Mouse (Mus musculus) neural tube, embryonic 14.5 days (tissue): ENCODE results near the gene St8sia1. TPM values are rescaled to one million over a fixed set of nuclear protein-coding genes. Genes with fewer than 3 reads are reported as not detected.

ENCODE experiments used
- ATAC-seq: fragments of 200-750 bp; cut with Nextera tagmentation; 2 replicates; pipeline ENCODE4 v1.8.0; 2017; ENCODE audit warnings: low read depth, mild to moderate bottlenecking, moderate TSS enrichment, moderate library complexity
- H3K27ac ChIP-seq: fragments of 300-500 bp; sonication (generic); 2 replicates; pipeline ENCODE4 v1.5.1; 2014; ENCODE audit warnings: low read depth, mild to moderate bottlenecking, control low read depth, low read length, moderate library complexity, mixed read lengths
- H3K27me3 ChIP-seq: fragments of 300-500 bp; sonication (generic); 2 replicates; pipeline ENCODE4 v1.6.1; 2014; ENCODE audit warnings: low read length; ENCODE audit not compliant: control insufficient read depth, insufficient read depth
- H3K36me3 ChIP-seq: fragments of 300-500 bp; sonication (generic); 2 replicates; pipeline ENCODE4 v1.6.1; 2014; ENCODE audit warnings: low read length, mixed read lengths; ENCODE audit not compliant: control insufficient read depth, insufficient read depth
- H3K4me1 ChIP-seq: fragments of 300-500 bp; sonication (generic); 2 replicates; pipeline ENCODE4 v1.6.1; 2014; ENCODE audit warnings: low read length; ENCODE audit not compliant: control insufficient read depth, insufficient read depth
- H3K4me2 ChIP-seq: fragments of 300-500 bp; sonication (generic); 2 replicates; pipeline ENCODE4 v1.6.1; 2014; ENCODE audit warnings: mild to moderate bottlenecking, low read depth, low read length, control low read depth
- H3K4me3 ChIP-seq: fragments of 300-500 bp; sonication (generic); 2 replicates; pipeline ENCODE4 v1.5.1; 2014; ENCODE audit warnings: low read depth, low read length, control low read depth, mixed read lengths
- H3K9ac ChIP-seq: fragments of 300-500 bp; sonication (generic); replicated peaks from 2 replicates; pipeline ENCODE4 v1.6.1; 2014; ENCODE audit warnings: low read depth, mild to moderate bottlenecking, control low read depth, low read length, mixed read lengths
- H3K9me3 ChIP-seq: fragments of 300-500 bp; sonication (generic); 2 replicates; pipeline ENCODE4 v1.6.1; 2016; ENCODE audit warnings: low read length; ENCODE audit not compliant: control insufficient read depth
- WGBS: fragments of 180-500 bp; shearing (Covaris S2); extraction: QIAGEN DNeasy Blood & Tissue Kit; methylation state at CpG from one replicate; pipeline ENCODE4 v1.1.7; 2014; 5-methylcytosine and 5-hydroxymethylcytosine counted together
- polyA plus RNA-seq: library from polyadenylated mRNA; unstranded; fragments of >200 nt; fragmentation: Nextera tagmentation; extraction: Ambion mirVana; gene quantifications from 2 replicates; pipeline ENCODE4 v1.2.1, GENCODE M21; 2014

St8sia1 gene
- polyA plus RNA-seq, 1 experiment from 2014 or later, result 8.2 TPM

DNA sequence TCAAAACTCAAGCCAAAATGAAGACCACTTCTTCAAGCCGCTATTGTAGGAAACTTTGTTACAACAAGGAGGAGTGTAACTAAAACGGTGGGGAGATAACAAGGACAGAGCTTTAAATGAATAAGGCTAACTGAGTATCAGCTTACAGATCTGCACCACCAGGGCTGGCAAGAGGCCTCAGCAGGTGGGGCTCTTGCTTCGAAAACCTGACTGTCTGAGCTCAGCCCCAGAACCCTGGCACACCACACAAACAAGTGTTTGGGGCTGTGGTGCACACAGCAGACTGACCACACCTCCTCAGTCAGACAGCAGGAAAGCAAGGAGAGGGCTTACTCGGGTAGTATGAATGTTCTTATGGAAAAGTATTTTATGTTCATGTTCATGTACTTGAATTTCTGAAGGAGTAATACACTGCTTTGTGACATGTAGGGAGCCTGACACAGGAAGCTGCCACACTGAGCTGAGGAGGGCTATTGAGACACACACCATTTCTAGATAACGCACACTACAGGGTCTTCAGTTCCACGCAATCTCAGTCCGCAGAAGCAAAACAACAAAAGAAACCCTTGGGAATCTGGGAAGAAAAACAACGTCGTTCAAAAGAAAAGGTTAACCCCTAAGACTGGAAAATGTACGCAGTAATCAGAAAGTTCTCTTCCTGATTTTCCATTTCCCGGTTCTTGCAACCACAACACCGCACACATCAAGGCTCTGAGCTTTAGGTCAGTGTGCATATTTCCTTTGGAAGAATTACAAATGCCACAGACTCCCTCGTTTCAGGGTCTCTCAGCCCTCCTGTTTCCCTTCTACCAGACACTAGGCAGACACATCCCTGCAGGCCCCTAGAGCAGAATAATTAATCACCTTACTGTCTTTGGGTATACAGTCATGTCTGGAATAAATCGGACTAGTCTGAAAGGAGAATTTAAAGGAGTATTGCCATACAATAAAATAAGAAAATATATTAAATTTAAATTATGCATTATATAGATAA is 29.8 kb upstream of the St8sia1 start:
- peaks cover 9% of the 10 kb centered on the region for H3K4me1 ChIP-seq
- no peak overlapping the region for H3K27ac ChIP-seq
- H3K9me3 ChIP-seq, result no peaks in the 10 kb centered on the region
- no peak overlapping the region for H3K4me3 ChIP-seq
- H3K36me3 ChIP-seq, result no peaks in the 10 kb centered on the region
- 25% methylated on average over 14 of the region's 14 CpGs for WGBS
- H3K27me3 ChIP-seq, result no peaks in the 10 kb centered on the region
- no peak overlapping the region for H3K9ac ChIP-seq
- no peak for ATAC-seq
- no peak overlapping the region for H3K4me2 ChIP-seq

DNA sequence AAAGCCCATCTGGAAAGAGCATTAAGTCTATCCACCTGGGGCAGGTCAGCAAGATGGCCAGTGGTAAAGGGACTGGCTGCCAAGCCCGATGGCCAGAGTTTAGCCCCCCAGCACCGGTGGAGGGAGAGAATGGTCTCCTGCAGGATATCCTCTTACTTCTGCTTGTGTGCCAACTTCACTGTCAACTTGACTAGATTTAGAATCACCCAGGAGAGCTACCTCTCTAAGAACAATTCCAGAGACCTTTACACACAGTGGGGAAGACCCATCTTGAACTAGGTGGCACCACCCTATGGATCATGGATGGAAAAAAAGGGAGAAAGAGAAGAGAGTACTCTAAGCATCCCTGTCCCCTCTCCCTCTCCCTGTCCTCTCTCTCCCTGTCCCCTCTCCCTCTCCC is 28.7 kb upstream of the St8sia1 start:
- ATAC-seq, result no peak
- 66% methylated on average over 2 of the region's 2 CpGs for WGBS
- H3K36me3 ChIP-seq, result no peaks in the 10 kb centered on the region
- H3K4me3 ChIP-seq, result no peak overlapping the region
- H3K27ac ChIP-seq, result no peak overlapping the region
- no peaks in the 10 kb centered on the region for H3K9me3 ChIP-seq
- peaks cover 7% of the 10 kb centered on the region for H3K4me1 ChIP-seq
- H3K4me2 ChIP-seq, result no peak overlapping the region
- H3K27me3 ChIP-seq, result no peaks in the 10 kb centered on the region
- no peak overlapping the region for H3K9ac ChIP-seq

DNA sequence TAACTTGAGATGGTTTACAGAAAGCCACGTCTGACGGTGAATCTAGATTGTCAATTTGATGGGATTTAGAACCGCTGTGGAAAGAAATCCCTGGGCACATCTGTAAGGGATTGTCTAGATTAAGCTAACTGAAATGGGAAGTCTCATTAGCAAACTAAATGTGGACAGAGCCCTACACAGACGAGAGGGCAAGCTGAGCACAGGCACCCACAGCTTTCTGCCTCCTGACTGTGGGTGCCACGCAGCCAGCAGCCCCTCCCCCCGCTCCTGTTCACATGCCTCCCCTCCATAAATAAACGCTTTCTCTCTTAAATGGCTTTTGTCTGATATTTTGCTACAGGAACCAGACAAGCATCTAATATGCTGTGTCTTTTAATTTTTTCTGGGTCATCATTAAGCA is 27.8 kb upstream of the St8sia1 start:
- H3K27ac ChIP-seq, result peak overlapping the region; percentile 49; the same call in 1 of the 2 replicates
- H3K9ac ChIP-seq, result no peak overlapping the region
- H3K36me3 ChIP-seq, result no peaks in the 10 kb centered on the region
- H3K4me2 ChIP-seq, result no peak overlapping the region
- peaks cover 7% of the 10 kb centered on the region for H3K4me1 ChIP-seq
- no peaks in the 10 kb centered on the region for H3K9me3 ChIP-seq
- no peaks in the 10 kb centered on the region for H3K27me3 ChIP-seq
- no peak overlapping the region for H3K4me3 ChIP-seq
- no peak for ATAC-seq
- 43% methylated on average over 7 of the region's 7 CpGs for WGBS

DNA sequence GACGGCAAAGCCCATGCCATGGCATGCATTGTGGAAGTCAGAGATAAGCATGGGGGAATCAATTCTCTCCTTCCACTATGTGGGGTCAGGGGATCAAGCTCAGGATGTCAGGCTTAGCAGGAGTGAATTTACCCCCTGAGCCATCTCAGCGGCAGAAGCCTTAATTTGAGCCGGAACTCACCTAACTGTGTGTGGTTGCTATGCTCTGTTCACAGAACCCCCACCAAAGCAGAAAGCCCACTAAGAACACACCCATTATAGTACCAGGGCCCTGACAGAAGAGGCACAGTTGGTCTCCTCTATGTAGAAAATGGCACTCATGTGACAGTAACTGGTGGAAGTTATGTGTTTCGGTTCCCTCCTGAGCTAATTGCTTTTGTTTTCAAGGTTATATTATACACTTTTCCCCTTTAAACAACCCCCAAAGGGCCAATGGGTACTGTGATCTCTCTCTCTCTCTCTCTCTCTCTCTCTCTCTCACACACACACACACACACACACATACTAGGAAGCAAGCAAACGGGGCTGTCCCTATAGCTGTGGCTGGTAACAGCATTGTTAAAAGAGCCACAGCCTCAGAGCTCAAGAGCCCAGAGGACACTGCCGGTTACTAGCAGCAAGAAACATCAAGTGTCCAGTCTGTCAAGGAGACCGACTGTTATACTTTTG is 27.3 kb upstream of the St8sia1 start:
- Histone ChIP-seq H3K9ac (no peak overlapping the region), H3K9me3 (no peaks in the 10 kb centered on the region), H3K4me1 (peaks cover 7% of the 10 kb centered on the region), H3K27me3 (no peaks in the 10 kb centered on the region), H3K36me3 (no peaks in the 10 kb centered on the region), H3K4me2 (no peak overlapping the region), H3K4me3 (no peak overlapping the region), H3K27ac (peak overlapping the region; percentile 49; the same call in 1 of the 2 replicates)
- peak; percentile 33; the same call in 1 of the 2 replicates for ATAC-seq
- 42% methylated on average over 7 of the region's 7 CpGs for WGBS

DNA sequence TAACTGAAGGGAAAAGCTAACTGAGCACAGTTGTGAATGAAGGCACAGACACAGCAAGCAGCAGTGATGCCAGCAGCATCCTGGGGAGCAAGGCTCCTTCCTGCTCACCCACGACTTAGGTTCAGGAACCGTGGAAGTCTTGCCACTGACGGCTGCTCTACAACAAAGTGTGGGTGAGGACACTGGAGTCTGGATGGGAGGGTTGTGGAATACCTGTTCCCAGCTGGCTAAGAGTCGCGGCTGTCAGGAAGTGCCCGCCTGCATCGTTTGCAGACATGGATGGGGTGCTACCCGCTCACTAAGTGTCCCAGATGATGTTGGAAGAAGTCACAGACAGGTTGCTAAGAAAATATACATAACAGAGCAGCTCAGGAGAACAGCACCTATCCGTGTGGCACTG is 26.3 kb upstream of the St8sia1 start:
- no peak overlapping the region for H3K27ac ChIP-seq
- H3K4me1 ChIP-seq, result peaks cover 7% of the 10 kb centered on the region
- no peaks in the 10 kb centered on the region for H3K36me3 ChIP-seq
- H3K4me3 ChIP-seq, result no peak overlapping the region
- no peaks in the 10 kb centered on the region for H3K9me3 ChIP-seq
- H3K27me3 ChIP-seq, result no peaks in the 10 kb centered on the region
- 88% methylated on average over 9 of the region's 9 CpGs for WGBS
- H3K9ac ChIP-seq, result no peak overlapping the region
- H3K4me2 ChIP-seq, result no peak overlapping the region
- no peak for ATAC-seq

DNA sequence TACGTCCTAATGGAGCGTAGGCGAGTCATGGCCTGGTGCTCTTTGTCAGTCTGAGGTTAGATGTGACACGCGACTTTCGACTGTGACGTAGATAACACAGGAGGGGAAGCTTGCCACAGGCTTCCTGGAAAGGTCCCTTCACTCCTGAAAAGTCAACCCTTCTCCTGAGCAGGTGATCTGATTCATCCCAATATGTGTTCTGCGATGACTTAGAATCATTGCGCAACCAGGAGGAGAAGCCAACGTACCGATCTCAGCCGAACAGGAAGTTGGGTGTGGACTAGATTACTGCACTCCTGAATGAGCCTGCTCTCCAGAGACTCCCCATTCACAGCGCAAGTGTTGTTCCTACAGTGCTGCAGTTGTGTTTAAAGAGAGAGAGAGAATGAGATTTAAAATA is 25.2 kb upstream of the St8sia1 start:
- 90% methylated on average over 13 of the region's 13 CpGs for WGBS
- Histone ChIP-seq H3K9me3 (no peaks in the 10 kb centered on the region), H3K36me3 (no peaks in the 10 kb centered on the region), H3K4me1 (peaks cover 4% of the 10 kb centered on the region), H3K27ac (no peak overlapping the region), H3K9ac (no peak overlapping the region), H3K4me3 (no peak overlapping the region), H3K27me3 (no peaks in the 10 kb centered on the region), H3K4me2 (no peak overlapping the region)
- no peak for ATAC-seq

DNA sequence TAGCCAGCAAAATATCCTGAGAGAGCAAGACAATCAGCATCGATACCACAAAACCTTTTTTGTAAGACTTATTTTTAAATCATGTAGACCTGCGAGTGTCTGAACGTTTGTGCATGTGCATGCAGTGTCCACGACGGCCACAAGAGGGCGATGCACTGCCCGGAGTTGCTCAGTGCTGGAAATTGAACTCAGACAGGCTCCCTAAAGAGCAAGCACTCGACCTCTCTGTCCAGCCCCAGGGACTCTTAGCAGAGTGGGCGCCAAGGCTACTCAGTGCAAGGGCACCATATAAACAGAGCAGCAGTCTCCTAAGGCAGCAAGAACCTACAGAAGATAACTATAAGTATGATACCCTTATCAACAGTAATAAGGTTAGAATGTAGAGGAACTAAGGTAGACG is 24.5 kb upstream of the St8sia1 start:
- 28% methylated on average over 10 of the region's 10 CpGs for WGBS
- no peak for ATAC-seq
- no peaks in the 10 kb centered on the region for H3K36me3 ChIP-seq
- H3K27ac ChIP-seq, result no peak overlapping the region
- H3K4me3 ChIP-seq, result no peak overlapping the region
- H3K4me2 ChIP-seq, result no peak overlapping the region
- no peaks in the 10 kb centered on the region for H3K9me3 ChIP-seq
- no peaks in the 10 kb centered on the region for H3K27me3 ChIP-seq
- H3K9ac ChIP-seq, result no peak overlapping the region
- H3K4me1 ChIP-seq, result no peaks in the 10 kb centered on the region; the same call in 1 of the 2 replicates

DNA sequence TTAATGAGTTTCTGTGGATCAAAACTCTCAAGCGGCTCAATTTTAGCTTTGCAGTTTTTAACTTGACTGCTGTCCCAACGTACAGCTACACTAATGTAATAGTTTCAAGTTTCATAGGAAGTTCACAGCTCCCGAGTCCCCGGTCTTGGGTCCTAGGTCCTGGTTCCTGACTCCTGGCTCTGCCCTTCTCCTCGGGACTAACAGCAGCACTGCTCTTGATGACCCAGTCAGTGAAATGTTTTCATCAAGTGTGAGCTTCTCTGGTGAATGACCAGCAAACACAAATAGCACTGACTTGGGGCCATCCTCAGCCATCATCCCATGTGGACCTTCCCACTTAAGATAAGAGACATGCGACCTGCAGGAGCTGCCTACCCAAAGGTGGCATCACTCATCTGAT is 24.0 kb upstream of the St8sia1 start:
- H3K27me3 ChIP-seq, result no peaks in the 10 kb centered on the region
- H3K27ac ChIP-seq, result no peak overlapping the region
- no peaks in the 10 kb centered on the region for H3K9me3 ChIP-seq
- 86% methylated on average over 6 of the region's 6 CpGs for WGBS
- no peaks in the 10 kb centered on the region; the same call in 1 of the 2 replicates for H3K4me1 ChIP-seq
- H3K9ac ChIP-seq, result no peak overlapping the region
- no peak overlapping the region for H3K4me2 ChIP-seq
- ATAC-seq, result no peak
- H3K4me3 ChIP-seq, result no peak overlapping the region
- no peaks in the 10 kb centered on the region for H3K36me3 ChIP-seq

DNA sequence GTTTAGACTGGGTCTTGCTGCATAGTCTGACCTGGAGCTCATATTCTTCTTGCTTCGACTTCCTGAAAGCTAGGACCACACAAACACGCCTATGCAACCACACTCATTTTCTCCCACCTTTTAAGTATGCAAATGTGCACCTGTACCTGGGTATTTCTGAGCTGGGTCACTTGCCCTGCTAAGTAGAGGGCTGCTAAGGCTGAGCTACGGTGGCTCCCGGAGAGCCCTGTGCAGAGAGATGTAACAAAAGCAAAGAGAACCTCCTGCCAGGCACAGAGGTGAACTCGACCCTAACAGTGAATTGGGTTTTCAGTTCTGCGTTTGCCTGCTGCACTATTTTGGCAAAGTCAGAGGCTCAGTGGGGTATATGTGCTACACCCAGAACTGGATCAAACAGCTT is 23.4 kb upstream of the St8sia1 start:
- no peaks in the 10 kb centered on the region for H3K9me3 ChIP-seq
- H3K9ac ChIP-seq, result no peak overlapping the region
- no peak overlapping the region for H3K27ac ChIP-seq
- 73% methylated on average over 6 of the region's 6 CpGs for WGBS
- no peaks in the 10 kb centered on the region for H3K36me3 ChIP-seq
- ATAC-seq, result no peak
- no peaks in the 10 kb centered on the region for H3K27me3 ChIP-seq
- no peak overlapping the region for H3K4me2 ChIP-seq
- no peak overlapping the region for H3K4me3 ChIP-seq
- H3K4me1 ChIP-seq, result no peaks in the 10 kb centered on the region; the same call in 1 of the 2 replicates
